Mouse (Mus musculus) myocyte (in vitro differentiated cells): ENCODE results near the gene Timp2.

Source experiments
- MYOD1 ChIP-seq, 3 experiments: IDR thresholded peaks; one replicate each; pipeline ENCODE4 v1.6.1; 2011; ENCODE audit warnings: control low read depth in 2 of 3, low read depth in 2 of 3, mild to moderate bottlenecking in 2 of 3, moderate library complexity in 1 of 3; ENCODE audit not compliant: insufficient read length in 2 of 3, control insufficient read depth in 1 of 3
- POLR2A ChIP-seq: IDR thresholded peaks from one replicate; pipeline ENCODE4 v1.6.1; 2011; ENCODE audit warnings: low read depth, mild to moderate bottlenecking, control low read depth, moderate library complexity; ENCODE audit not compliant: insufficient read length
- USF1 ChIP-seq: IDR thresholded peaks from one replicate; pipeline ENCODE4 v1.6.1; 2011; ENCODE audit warnings: low read depth, mild to moderate bottlenecking, control low read depth, moderate library complexity

GRCm38 (mm10) chr11:118286434-118286833 is 69.1 kb downstream of the Timp2 start:
- TF ChIP-seq POLR2A (no peak), USF1 (no peak), MYOD1 (IDR thresholded peaks at IDR 0.05; ENCODE audit: control insufficient read depth in 1 of 3, insufficient read length in 2 of 3, low read depth in 2 of 3) (no peak)
